Mouse (Mus musculus): ENCODE measurements at regions not wholly inside any gene's neighbourhood (a gene's known extent, or its start where the extent isn't known, plus 50 kb on each side); places are given as distances from the start of the nearest gene placed in this dataset.

GRCm38 (mm10) chr15:10767535-10767934, 53.1 kb upstream of the Rai14 start:
- no peak for DNase-seq (ENCODE audit: low read depth in 1 of 2, low spot score in 2 of 2)

GRCm38 (mm10) chr15:10770410-10771310, 56.2 kb upstream of the Rai14 start:
- no peak for DNase-seq (ENCODE audit: low read depth in 1 of 2, low spot score in 2 of 2)

GRCm38 (mm10) chr15:10771311-10771690, 56.9 kb upstream of the Rai14 start:
- no peak for DNase-seq (ENCODE audit: low read depth in 1 of 2, low spot score in 2 of 2)

GRCm38 (mm10) chr15:10779941-10780620, 65.7 kb upstream of the Rai14 start:
- DNase-seq (ENCODE audit: low read depth in 1 of 2, low spot score in 2 of 2), result no peak

- no peak for DNase-seq (ENCODE audit: low read depth in 1 of 2, low spot score in 2 of 2)
Measured at GRCm38 (mm10) chr15:10789371-10789770, 74.9 kb upstream of the Rai14 start.

- DNase-seq (ENCODE audit: low read depth in 1 of 2, low spot score in 2 of 2), result no peak
Measured at GRCm38 (mm10) chr15:10790862-10791497, 76.6 kb upstream of the Rai14 start.

- DNase-seq (ENCODE audit: low read depth in 1 of 2, low spot score in 2 of 2), result no peak
Measured at GRCm38 (mm10) chr15:10791516-10792112, 77.2 kb upstream of the Rai14 start.

GRCm38 (mm10) chr15:10792156-10792555, 77.7 kb upstream of the Rai14 start:
- no peak for DNase-seq (ENCODE audit: low read depth in 1 of 2, low spot score in 2 of 2)

- DNase-seq (ENCODE audit: low read depth in 1 of 2, low spot score in 2 of 2), result no peak
Measured at GRCm38 (mm10) chr15:10795126-10795792, 80.8 kb upstream of the Rai14 start.

GRCm38 (mm10) chr15:10799656-10800055, 85.2 kb upstream of the Rai14 start:
- no peak for DNase-seq (ENCODE audit: low read depth in 1 of 2, low spot score in 2 of 2)

GRCm38 (mm10) chr15:10814195-10814594, 99.8 kb upstream of the Rai14 start:
- DNase-seq (ENCODE audit: low read depth in 1 of 2, low spot score in 2 of 2), result no peak

- DNase-seq (ENCODE audit: low read depth in 1 of 2, low spot score in 2 of 2), result no peak
Measured at GRCm38 (mm10) chr15:10814709-10815108, 100.3 kb upstream of the Rai14 start.

GRCm38 (mm10) chr15:10816213-10816621, 101.8 kb upstream of the Rai14 start:
- no peak for DNase-seq (ENCODE audit: low read depth in 1 of 2, low spot score in 2 of 2)

GRCm38 (mm10) chr15:10818216-10818615, 103.8 kb upstream of the Rai14 start:
- DNase-seq (ENCODE audit: low read depth in 1 of 2, low spot score in 2 of 2), result no peak

GRCm38 (mm10) chr15:10818706-10819105, 104.3 kb upstream of the Rai14 start:
- DNase-seq (ENCODE audit: low read depth in 1 of 2, low spot score in 2 of 2), result no peak

- no peak for DNase-seq (ENCODE audit: low read depth in 1 of 2, low spot score in 2 of 2)
Measured at GRCm38 (mm10) chr15:10823933-10824332, 109.5 kb upstream of the Rai14 start.

- DNase-seq (ENCODE audit: low read depth in 1 of 2, low spot score in 2 of 2), result no peak
Measured at GRCm38 (mm10) chr15:10829588-10829987, 115.2 kb upstream of the Rai14 start.

- DNase-seq (ENCODE audit: low read depth in 1 of 2, low spot score in 2 of 2), result no peak
Measured at GRCm38 (mm10) chr15:10830478-10830877, 116.1 kb upstream of the Rai14 start.

GRCm38 (mm10) chr15:10831106-10831505, 116.7 kb upstream of the Rai14 start:
- no peak for DNase-seq (ENCODE audit: low read depth in 1 of 2, low spot score in 2 of 2)

GRCm38 (mm10) chr15:10832331-10832730, 117.9 kb upstream of the Rai14 start:
- DNase-seq (ENCODE audit: low read depth in 1 of 2, low spot score in 2 of 2), result no peak

Measured in monocyte, adult 2 months (primary cell).